In the genomic region with DNA sequence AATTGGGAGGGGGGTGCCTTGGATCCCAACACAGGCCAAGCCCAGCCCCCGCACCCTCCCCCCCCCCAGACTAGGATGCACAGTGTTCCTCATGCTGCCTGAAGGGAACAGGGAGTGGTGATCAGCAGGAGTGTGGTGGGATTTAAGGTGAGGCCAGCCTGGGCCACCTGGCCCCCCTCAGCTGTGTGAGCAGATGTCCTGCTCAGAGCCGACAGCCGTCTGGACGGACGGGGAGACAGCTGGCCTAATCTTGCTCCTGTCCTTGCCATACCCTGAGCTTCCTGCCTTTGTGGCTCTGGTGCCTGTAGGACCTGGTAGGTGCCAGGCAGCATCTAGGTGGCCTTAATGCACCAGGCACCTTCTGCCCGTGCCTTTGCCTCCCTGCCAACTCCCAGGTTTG, we compare ENCODE assay signal across 34 mouse cellular contexts. TPM values are rescaled to one million over a fixed set of nuclear protein-coding genes. Genes with fewer than 3 reads are reported as not detected.
DNase-seq lines count a peak whose midpoint lies in the region; ATAC-seq and TF ChIP-seq lines count a peak whose summit lies in the region.
"Had no signal": no experiment of that assay in that cellular context is flagged by ENCODE, and none has a peak within 500 bp of the region (broad histone marks: within the 10 kb centered on the region; RNA-seq: fewer than 3 reads in every experiment).

No protein-coding gene starts in this region.

- H3K27ac ChIP-seq in heart, embryonic 10.5 days: 0 out of 2 replicates have a peak overlapping the region, but pooled peaks have one; percentile 6
- no peak overlapping the region for H3K27ac ChIP-seq in embryonic facial prominence, embryonic 11.5 days (replicated peaks; ENCODE audit: low read depth, low read length)
- H3K27ac ChIP-seq in stomach, postnatal 0 days (replicated peaks): no peak overlapping the region
- H3K27ac ChIP-seq: embryonic facial prominence, embryonic 12.5 days; forebrain, embryonic 12.5 days; heart, embryonic 15.5 days; hindbrain, embryonic 13.5 days; limb, embryonic 15.5 days; liver, embryonic 13.5 days; neural tube, embryonic 13.5 days had no signal

- TF ChIP-seq EP300 in stomach, postnatal 0 days (optimal IDR thresholded peaks at IDR 0.05): no peak

- DNase-seq in heart, embryonic 10.5 days (ENCODE audit: low spot score): no peak
- no peak for DNase-seq in heart, postnatal 4 days
- DNase-seq in embryonic facial prominence, embryonic 11.5 days (ENCODE audit: low spot score): no peak
- no peak for DNase-seq in stomach, postnatal 0 days (ENCODE audit: low spot score)
- DNase-seq: adrenal gland, adult 8-10 months; B cell, adult 2 months; cerebellum, adult 2 months; cerebellum, postnatal 14 days; kidney, adult 9 months; kidney, postnatal 14 days; liver, embryonic 13.5 days; lung, adult 2 months; lung, postnatal 14 days; right cerebral cortex, postnatal 4 days; thymus, adult 2 months; thymus, postnatal 36 days had no signal

- H3K36me3 ChIP-seq in heart, embryonic 10.5 days: no peaks in the 10 kb centered on the region
- H3K36me3 ChIP-seq in E14TG2a.4 (ENCODE audit: insufficient read depth, low read length) (no peaks in the 10 kb centered on the region), myocyte (ENCODE audit: control insufficient read depth, insufficient read depth) (no peaks in the 10 kb centered on the region)
- no peaks in the 10 kb centered on the region for H3K36me3 ChIP-seq in embryonic facial prominence, embryonic 11.5 days (replicated peaks; ENCODE audit: control insufficient read depth, insufficient read depth, low read depth, low read length)
- H3K36me3 ChIP-seq in stomach, postnatal 0 days (ENCODE audit: control insufficient read depth, insufficient read depth, low read length): no peaks in the 10 kb centered on the region
- H3K36me3 ChIP-seq: embryonic facial prominence, embryonic 12.5 days; forebrain, embryonic 12.5 days; G1E; heart, embryonic 15.5 days; hindbrain, embryonic 13.5 days; limb, embryonic 15.5 days; liver, embryonic 13.5 days; neural tube, embryonic 13.5 days had no signal

- H3ac ChIP-seq in myocyte (ENCODE audit: control insufficient read depth, insufficient read length): no peak overlapping the region

- peaks cover 50% of the 10 kb centered on the region for H3K4me1 ChIP-seq in heart, embryonic 10.5 days
- peaks cover 45% of the 10 kb centered on the region for H3K4me1 ChIP-seq in E14TG2a.4 (replicated peaks; ENCODE audit: low read depth, low read length)
- peaks cover 23% of the 10 kb centered on the region for H3K4me1 ChIP-seq in embryonic facial prominence, embryonic 11.5 days (ENCODE audit: control insufficient read depth, insufficient read depth, low read length)
- peaks cover 6% of the 10 kb centered on the region; the same call in 1 of the 2 replicates for H3K4me1 ChIP-seq in stomach, postnatal 0 days (replicated peaks; ENCODE audit: control insufficient read depth, insufficient read depth)

- no peak overlapping the region for H3K4me3 ChIP-seq in heart, embryonic 10.5 days
- H3K4me3 ChIP-seq in E14TG2a.4 (replicated peaks; ENCODE audit: low read length): 0 out of 2 replicates have a peak overlapping the region, but pooled peaks have one; percentile 10
- no peak overlapping the region for H3K4me3 ChIP-seq in embryonic facial prominence, embryonic 11.5 days (ENCODE audit: low read depth, low read length)
- H3K4me3 ChIP-seq in myocyte: no peak overlapping the region
- no peak overlapping the region for H3K4me3 ChIP-seq in stomach, postnatal 0 days (ENCODE audit: low read depth, low read length)
- H3K4me3 ChIP-seq: embryonic facial prominence, embryonic 12.5 days; forebrain, embryonic 12.5 days; heart, embryonic 15.5 days; hindbrain, embryonic 13.5 days; limb, embryonic 15.5 days; liver, embryonic 13.5 days; neural tube, embryonic 13.5 days had no signal

- H3K27me3 ChIP-seq in heart, embryonic 10.5 days (ENCODE audit: insufficient read depth, poor library complexity, severe bottlenecking): peaks cover 84% of the 10 kb centered on the region
- H3K27me3 ChIP-seq in E14TG2a.4 (ENCODE audit: insufficient read depth, low read length): peaks cover 56% of the 10 kb centered on the region
- peaks cover 9% of the 10 kb centered on the region for H3K27me3 ChIP-seq in embryonic facial prominence, embryonic 11.5 days (ENCODE audit: control insufficient read depth, insufficient read depth, low read length)
- H3K27me3 ChIP-seq in myocyte (ENCODE audit: control insufficient read depth, insufficient read depth, insufficient read length): no peaks in the 10 kb centered on the region
- no peaks in the 10 kb centered on the region for H3K27me3 ChIP-seq in stomach, postnatal 0 days (ENCODE audit: control insufficient read depth, insufficient read depth, low read length)

- TF ChIP-seq POLR2A in myocyte (IDR thresholded peaks at IDR 0.05; ENCODE audit: insufficient read length, low read depth): no peak

- 49% methylated on average over 6 of the region's 6 CpGs for WGBS in heart, embryonic 10.5 days
- WGBS in embryonic facial prominence, embryonic 11.5 days: 57% methylated on average over 6 of the region's 6 CpGs
- WGBS in stomach, postnatal 0 days: 79% methylated on average over 6 of the region's 6 CpGs

- no peak for TF ChIP-seq CTCF in E14TG2a.4 (conservative IDR thresholded peaks at IDR 0.05; ENCODE audit: low read length)
- TF ChIP-seq CTCF in stomach, postnatal 0 days (IDR thresholded peaks at IDR 0.05; ENCODE audit: low read depth): no peak

- ATAC-seq in embryonic facial prominence, embryonic 11.5 days (replicated peaks; ENCODE audit: insufficient number of reproducible peaks, low FRiP score, low TSS enrichment, low read depth): no peak
- ATAC-seq in stomach, postnatal 0 days (ENCODE audit: low FRiP score, low TSS enrichment): no peak
- ATAC-seq: intestine, postnatal 0 days had no signal

- H3K4me2 ChIP-seq in embryonic facial prominence, embryonic 11.5 days (ENCODE audit: low read depth, low read length): no peak overlapping the region
- no peak overlapping the region for H3K4me2 ChIP-seq in myocyte (ENCODE audit: low read depth)
- no peak overlapping the region for H3K4me2 ChIP-seq in stomach, postnatal 0 days (replicated peaks; ENCODE audit: low read depth)
- H3K4me2 ChIP-seq: embryonic facial prominence, embryonic 12.5 days; forebrain, embryonic 12.5 days; heart, embryonic 15.5 days; hindbrain, embryonic 13.5 days; limb, embryonic 15.5 days; liver, embryonic 13.5 days; midbrain, embryonic 11.5 days; neural tube, embryonic 13.5 days had no signal

- no peaks in the 10 kb centered on the region for H3K9me3 ChIP-seq in heart, embryonic 10.5 days
- H3K9me3 ChIP-seq in E14TG2a.4 (ENCODE audit: low read length): no peaks in the 10 kb centered on the region
- H3K9me3 ChIP-seq in embryonic facial prominence, embryonic 11.5 days (replicated peaks; ENCODE audit: control insufficient read depth, low read length): no peaks in the 10 kb centered on the region
- H3K9me3 ChIP-seq in stomach, postnatal 0 days (ENCODE audit: control insufficient read depth, low read length): no peaks in the 10 kb centered on the region
- H3K9me3 ChIP-seq: embryonic facial prominence, embryonic 12.5 days; forebrain, embryonic 12.5 days; heart, embryonic 15.5 days; hindbrain, embryonic 13.5 days; limb, embryonic 15.5 days; liver, embryonic 13.5 days; neural tube, embryonic 13.5 days had no signal

- H3K79me2 ChIP-seq in myocyte (ENCODE audit: control insufficient read depth, insufficient read depth): peaks cover 5% of the 10 kb centered on the region

- H3K9ac ChIP-seq in embryonic facial prominence, embryonic 11.5 days (replicated peaks; ENCODE audit: low read length): peak overlapping the region; percentile 18; the same call in 1 of the 2 replicates
- no peak overlapping the region for H3K9ac ChIP-seq in stomach, postnatal 0 days (ENCODE audit: low read length)
- H3K9ac ChIP-seq: embryonic facial prominence, embryonic 12.5 days; forebrain, embryonic 12.5 days; heart, embryonic 15.5 days; hindbrain, embryonic 13.5 days; limb, embryonic 15.5 days; liver, embryonic 13.5 days; neural tube, embryonic 13.5 days had no signal

TF ChIP-seq in myocyte, 11 proteins besides CTCF, POLR2A, EP300 and RAD21:
- no peak for TF ChIP-seq E2F4 (IDR thresholded peaks at IDR 0.05; ENCODE audit: insufficient read depth)
- no peak for TF ChIP-seq REST (IDR thresholded peaks at IDR 0.05; ENCODE audit: insufficient read depth, insufficient read length)
- peak; percentile 91 to 100 (median 99) for TF ChIP-seq MYOG (IDR thresholded peaks at IDR 0.05; ENCODE audit: control insufficient read depth in 1 of 3, insufficient read depth in 1 of 3, insufficient read length in 2 of 3, low read depth in 2 of 3)
- no peak for TF ChIP-seq POLR2AphosphoS2 (IDR thresholded peaks at IDR 0.05; ENCODE audit: insufficient read length, low read depth)
- no peak for TF ChIP-seq CEBPB (IDR thresholded peaks at IDR 0.05; ENCODE audit: insufficient read depth, poor library complexity, severe bottlenecking)
- peak; percentile 100 for TF ChIP-seq TCF3 (IDR thresholded peaks at IDR 0.05; ENCODE audit: insufficient read length, low read depth)
- TF ChIP-seq USF1 (IDR thresholded peaks at IDR 0.05; ENCODE audit: low read depth): no peak
- no peak for TF ChIP-seq MAX (IDR thresholded peaks at IDR 0.05; ENCODE audit: low read depth)
- TF ChIP-seq TCF12 (IDR thresholded peaks at IDR 0.05; ENCODE audit: insufficient read depth, poor library complexity, severe bottlenecking): peak; percentile 98
- TF ChIP-seq MYOD1 (IDR thresholded peaks at IDR 0.05; ENCODE audit: control insufficient read depth in 1 of 3, insufficient read length in 2 of 3, low read depth in 2 of 3): peak in 2 of 3 experiments; percentile 99
- no peak for TF ChIP-seq SRF (IDR thresholded peaks at IDR 0.05; ENCODE audit: control insufficient read depth, insufficient read length, low read depth)

RNA-seq across cellular contexts. Expression of gene Wnt9a, which starts 5.3 kb away (rescaled TPM):
- 3.8 and 4.1 TPM in 2 replicates for polyA plus RNA-seq in heart, embryonic 10.5 days (2016; fragmentation: Nextera tagmentation; extraction: Ambion mirVana)
- 1 to 10 TPM; 5.6 to 5.7 TPM for total RNA-seq in heart, postnatal 4 days (2021)
- 1.6 and 1.8 TPM in 2 replicates for polyA plus RNA-seq in embryonic facial prominence, embryonic 11.5 days (2014; fragmentation: Nextera tagmentation; extraction: Ambion mirVana)
- polyA plus RNA-seq in myocyte (2012; fragmentation: generic; extraction: Trizol): 11.6 TPM
- 2.3 and 2.8 TPM in 2 replicates for polyA plus RNA-seq in stomach, postnatal 0 days (2015; fragmentation: Nextera tagmentation; extraction: Ambion mirVana)
- total RNA-seq: CH12.LX had no signal
- polyA plus RNA-seq: G1E had no signal

RNA-seq across cellular contexts. Expression of gene Wnt3a, which starts 21.5 kb away (rescaled TPM):
- polyA plus RNA-seq in heart, embryonic 10.5 days (2016; fragmentation: Nextera tagmentation; extraction: Ambion mirVana): 0.08 TPM in 1 of 2 replicates, not detected in the other
- total RNA-seq in heart, postnatal 4 days (2021): not detected
- polyA plus RNA-seq in embryonic facial prominence, embryonic 11.5 days (2014; fragmentation: Nextera tagmentation; extraction: Ambion mirVana): 0.39 and 0.77 TPM in 2 replicates
- polyA plus RNA-seq in myocyte (2012; fragmentation: generic; extraction: Trizol): not detected
- 2.0 and 2.5 TPM in 2 replicates for polyA plus RNA-seq in stomach, postnatal 0 days (2015; fragmentation: Nextera tagmentation; extraction: Ambion mirVana)
- total RNA-seq: adrenal gland, adult 8-10 months; adrenal gland, postnatal 4 days; CH12.LX; G1E; heart, postnatal 25 days; layer of hippocampus, postnatal 10 days; left cerebral cortex, postnatal 25 days had no signal
- polyA plus RNA-seq: cerebellum, adult 2 months; G1E; heart, embryonic 15.5 days; intestine, postnatal 0 days; liver, embryonic 13.5 days; midbrain, postnatal 0 days; spleen, adult 2 months had no signal
